Mouse (Mus musculus): ENCODE data around the gene Sox5. TPM values are rescaled to one million over a fixed set of nuclear protein-coding genes. Genes with fewer than 3 reads are reported as not detected.

The Sox5 gene
- polyA plus RNA-seq, 1 experiment from 2014 or later, result 17.2 TPM

DNA sequence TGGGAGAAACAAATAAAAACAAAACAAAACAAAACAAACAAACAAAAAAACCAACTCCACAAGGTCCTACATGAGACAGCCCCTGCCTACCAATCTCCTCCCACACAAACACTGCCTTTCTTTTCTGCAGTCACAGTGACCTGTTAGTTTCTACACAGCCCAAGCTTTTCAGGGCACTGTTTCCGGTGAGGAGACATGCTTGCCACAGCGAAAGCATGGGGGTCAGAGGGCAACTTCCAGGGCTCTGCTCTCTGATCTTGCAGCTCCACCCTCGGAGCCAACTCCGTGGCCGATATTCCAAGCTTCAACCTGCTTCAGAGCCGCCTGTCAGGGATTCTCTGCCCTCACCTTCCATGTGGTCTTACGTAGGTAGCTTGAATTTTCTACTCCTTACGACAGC is 22.6 kb downstream of the Sox5 start:
- no peak overlapping the region for H3K9ac ChIP-seq (ENCODE audit: low read length)
- 42% methylated on average over 8 of the region's 8 CpGs for WGBS
- ATAC-seq (replicated peaks; ENCODE audit: low FRiP score, low TSS enrichment, low read depth), result no peak
- no peaks in the 10 kb centered on the region for H3K36me3 ChIP-seq (ENCODE audit: control insufficient read depth, insufficient read depth, low read length)
- H3K9me3 ChIP-seq (ENCODE audit: control insufficient read depth, low read length), result no peaks in the 10 kb centered on the region
- H3K4me3 ChIP-seq (ENCODE audit: low read depth, low read length), result no peak overlapping the region
- no peak overlapping the region for H3K4me2 ChIP-seq (ENCODE audit: low read length)
- H3K27ac ChIP-seq (ENCODE audit: low read depth), result no peak overlapping the region
- no peak for DNase-seq (ENCODE audit: low spot score)
- peaks cover 10% of the 10 kb centered on the region for H3K4me1 ChIP-seq (replicated peaks; ENCODE audit: control insufficient read depth, insufficient read depth, low read length)
- H3K27me3 ChIP-seq (replicated peaks; ENCODE audit: control insufficient read depth, insufficient read depth, low read length), result no peaks in the 10 kb centered on the region

DNA sequence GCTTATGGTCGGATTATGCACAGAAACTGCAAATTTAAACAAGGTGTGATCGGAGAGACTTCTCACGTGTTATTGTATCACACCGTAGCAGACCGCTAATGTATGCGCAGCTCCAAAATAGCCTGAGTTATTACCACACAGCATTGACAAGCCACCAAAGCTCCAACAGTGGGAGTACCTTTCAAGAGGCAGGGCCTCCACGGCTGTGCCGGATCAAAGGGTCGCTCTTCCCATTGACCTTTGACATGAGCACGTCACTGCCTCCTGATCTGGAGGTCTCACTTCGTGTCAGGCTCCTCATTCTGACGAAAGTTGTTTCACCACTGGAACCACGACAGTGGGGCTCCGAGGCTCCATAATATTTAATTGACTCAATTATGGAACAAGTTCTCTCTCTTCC is 24.4 kb downstream of the Sox5 start:
- H3K4me2 ChIP-seq (ENCODE audit: low read length), result no peak overlapping the region
- 58% methylated on average over 14 of the region's 14 CpGs for WGBS
- no peak for ATAC-seq (replicated peaks; ENCODE audit: low FRiP score, low TSS enrichment, low read depth)

DNA sequence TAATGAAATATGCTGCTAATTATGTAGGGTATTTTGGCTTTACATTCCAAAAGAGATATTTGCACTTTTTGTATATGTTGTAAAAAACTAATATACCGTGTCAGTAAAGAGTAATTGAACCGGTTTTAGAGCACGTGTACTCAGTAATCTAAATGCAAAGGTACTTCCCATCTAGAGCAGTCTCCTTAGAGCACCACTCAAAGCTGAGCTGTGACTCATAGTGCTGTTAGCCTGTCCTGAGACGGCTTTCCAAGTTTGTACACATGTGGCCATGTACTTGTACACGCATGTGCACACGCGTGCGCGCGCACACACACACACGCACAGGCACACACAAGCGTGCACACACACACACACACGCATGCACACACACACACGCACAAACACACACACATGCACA is 25.3 kb downstream of the Sox5 start:
- DNase-seq (ENCODE audit: low spot score), result no peak
- H3K4me3 ChIP-seq (ENCODE audit: low read depth, low read length), result no peak overlapping the region
- H3K36me3 ChIP-seq (ENCODE audit: control insufficient read depth, insufficient read depth, low read length), result no peaks in the 10 kb centered on the region
- no peak overlapping the region for H3K4me2 ChIP-seq (ENCODE audit: low read length)
- H3K27me3 ChIP-seq (replicated peaks; ENCODE audit: control insufficient read depth, insufficient read depth, low read length), result no peaks in the 10 kb centered on the region
- no peak overlapping the region for H3K9ac ChIP-seq (ENCODE audit: low read length)
- WGBS, result 90% methylated on average over 14 of the region's 14 CpGs
- ATAC-seq (replicated peaks; ENCODE audit: low FRiP score, low TSS enrichment, low read depth), result no peak
- H3K9me3 ChIP-seq (ENCODE audit: control insufficient read depth, low read length), result no peaks in the 10 kb centered on the region
- H3K4me1 ChIP-seq (replicated peaks; ENCODE audit: control insufficient read depth, insufficient read depth, low read length), result peaks cover 17% of the 10 kb centered on the region
- H3K27ac ChIP-seq (ENCODE audit: low read depth), result no peak overlapping the region

More for the DNA sequence above, 24.4 kb downstream of the Sox5 start:
- H3K4me1 ChIP-seq (replicated peaks; ENCODE audit: control insufficient read depth, insufficient read depth, low read length), result peaks cover 17% of the 10 kb centered on the region
- no peak overlapping the region for H3K4me3 ChIP-seq (ENCODE audit: low read depth, low read length)
- H3K36me3 ChIP-seq (ENCODE audit: control insufficient read depth, insufficient read depth, low read length), result no peaks in the 10 kb centered on the region
- H3K27ac ChIP-seq (ENCODE audit: low read depth), result no peak overlapping the region
- H3K9ac ChIP-seq (ENCODE audit: low read length), result no peak overlapping the region
- DNase-seq (ENCODE audit: low spot score), result no peak
- H3K9me3 ChIP-seq (ENCODE audit: control insufficient read depth, low read length), result no peaks in the 10 kb centered on the region
- no peaks in the 10 kb centered on the region for H3K27me3 ChIP-seq (replicated peaks; ENCODE audit: control insufficient read depth, insufficient read depth, low read length)

DNA sequence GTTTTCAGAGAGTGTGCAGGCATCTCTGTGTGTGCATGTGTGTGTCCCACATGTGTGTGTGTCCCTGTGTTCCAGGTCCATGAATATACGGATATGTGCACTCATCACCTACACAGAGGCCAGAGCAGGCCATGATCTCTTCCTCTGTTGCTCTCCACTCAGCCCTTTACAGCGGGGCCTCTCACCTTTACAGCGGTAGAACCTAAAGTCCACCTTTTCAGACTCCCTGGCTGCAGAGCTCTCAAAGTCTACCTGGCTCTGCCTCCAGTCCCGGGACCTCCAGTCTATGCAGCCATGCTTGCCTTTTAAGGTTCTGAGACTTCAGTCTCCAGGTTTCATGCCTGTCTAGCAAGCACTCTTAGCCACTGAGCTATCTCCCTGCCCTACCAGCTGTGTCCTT is 26.5 kb downstream of the Sox5 start:
- no peak for ATAC-seq (replicated peaks; ENCODE audit: low FRiP score, low TSS enrichment, low read depth)
- Histone ChIP-seq H3K4me3 (ENCODE audit: low read depth, low read length) (no peak overlapping the region), H3K9ac (ENCODE audit: low read length) (no peak overlapping the region), H3K27ac (ENCODE audit: low read depth) (no peak overlapping the region; the same call in 1 of the 2 replicates), H3K4me1 (replicated peaks; ENCODE audit: control insufficient read depth, insufficient read depth, low read length) (peaks cover 17% of the 10 kb centered on the region), H3K4me2 (ENCODE audit: low read length) (no peak overlapping the region), H3K27me3 (replicated peaks; ENCODE audit: control insufficient read depth, insufficient read depth, low read length) (no peaks in the 10 kb centered on the region), H3K36me3 (ENCODE audit: control insufficient read depth, insufficient read depth, low read length) (no peaks in the 10 kb centered on the region), H3K9me3 (ENCODE audit: control insufficient read depth, low read length) (no peaks in the 10 kb centered on the region)
- DNase-seq (ENCODE audit: low spot score), result no peak
- 80% methylated on average over 4 of the region's 4 CpGs for WGBS

DNA sequence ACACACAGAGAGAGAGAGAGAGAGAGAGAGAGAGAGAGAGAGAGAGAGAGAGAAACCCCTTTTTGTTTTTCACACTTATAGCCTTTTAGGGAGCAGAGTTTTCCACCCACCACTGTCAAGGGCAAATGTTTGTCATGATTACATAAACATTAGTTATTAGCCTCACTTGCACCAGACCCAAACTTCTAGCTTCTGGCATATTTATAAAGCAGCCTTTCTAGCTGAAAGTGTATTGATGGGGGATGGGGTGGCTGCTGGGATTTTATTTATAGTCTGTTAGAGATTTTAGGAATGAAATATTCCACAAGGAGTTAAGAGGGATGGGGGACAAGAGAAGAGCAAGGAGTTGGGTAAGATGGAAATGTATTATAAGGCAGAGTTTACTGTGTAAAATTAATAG is 27.4 kb downstream of the Sox5 start:
- DNase-seq (ENCODE audit: low spot score) (no peak), ATAC-seq (replicated peaks; ENCODE audit: low FRiP score, low TSS enrichment, low read depth) (no peak)
- Histone ChIP-seq H3K4me1 (replicated peaks; ENCODE audit: control insufficient read depth, insufficient read depth, low read length) (peaks cover 17% of the 10 kb centered on the region), H3K36me3 (ENCODE audit: control insufficient read depth, insufficient read depth, low read length) (no peaks in the 10 kb centered on the region), H3K9me3 (ENCODE audit: control insufficient read depth, low read length) (no peaks in the 10 kb centered on the region), H3K9ac (ENCODE audit: low read length) (no peak overlapping the region), H3K27ac (ENCODE audit: low read depth) (peak overlapping the region; percentile 64; the same call in 1 of the 2 replicates), H3K4me3 (ENCODE audit: low read depth, low read length) (no peak overlapping the region), H3K4me2 (ENCODE audit: low read length) (no peak overlapping the region), H3K27me3 (replicated peaks; ENCODE audit: control insufficient read depth, insufficient read depth, low read length) (no peaks in the 10 kb centered on the region)

DNA sequence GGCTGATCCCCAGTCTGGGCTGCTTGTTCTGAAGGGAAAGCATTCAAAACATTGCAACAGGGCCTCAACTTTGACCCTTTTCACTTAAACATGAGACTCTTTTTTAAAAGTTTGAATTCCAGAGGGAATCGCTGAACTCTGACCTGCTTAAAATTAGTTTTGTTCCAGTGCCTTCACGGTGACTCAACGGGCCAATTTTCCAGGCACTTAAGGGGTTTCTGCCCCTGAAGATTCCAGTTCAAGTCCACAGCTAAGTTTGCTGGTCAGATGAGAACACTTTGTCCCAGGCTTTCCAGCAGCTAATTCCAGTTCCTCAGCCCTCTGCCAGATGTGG is 27.8 kb downstream of the Sox5 start:
- no peaks in the 10 kb centered on the region for H3K9me3 ChIP-seq (ENCODE audit: control insufficient read depth, low read length)
- H3K4me1 ChIP-seq (replicated peaks; ENCODE audit: control insufficient read depth, insufficient read depth, low read length), result peaks cover 17% of the 10 kb centered on the region
- ATAC-seq (replicated peaks; ENCODE audit: low FRiP score, low TSS enrichment, low read depth) (no peak), DNase-seq (ENCODE audit: low spot score) (no peak)
- H3K27me3 ChIP-seq (replicated peaks; ENCODE audit: control insufficient read depth, insufficient read depth, low read length), result no peaks in the 10 kb centered on the region
- no peak overlapping the region for H3K4me2 ChIP-seq (ENCODE audit: low read length)
- H3K4me3 ChIP-seq (ENCODE audit: low read depth, low read length), result no peak overlapping the region
- 15% methylated on average over 3 of the region's 3 CpGs for WGBS
- no peak overlapping the region for H3K9ac ChIP-seq (ENCODE audit: low read length)
- peak overlapping the region; percentile 64 for H3K27ac ChIP-seq (ENCODE audit: low read depth)
- H3K36me3 ChIP-seq (ENCODE audit: control insufficient read depth, insufficient read depth, low read length), result no peaks in the 10 kb centered on the region

DNA sequence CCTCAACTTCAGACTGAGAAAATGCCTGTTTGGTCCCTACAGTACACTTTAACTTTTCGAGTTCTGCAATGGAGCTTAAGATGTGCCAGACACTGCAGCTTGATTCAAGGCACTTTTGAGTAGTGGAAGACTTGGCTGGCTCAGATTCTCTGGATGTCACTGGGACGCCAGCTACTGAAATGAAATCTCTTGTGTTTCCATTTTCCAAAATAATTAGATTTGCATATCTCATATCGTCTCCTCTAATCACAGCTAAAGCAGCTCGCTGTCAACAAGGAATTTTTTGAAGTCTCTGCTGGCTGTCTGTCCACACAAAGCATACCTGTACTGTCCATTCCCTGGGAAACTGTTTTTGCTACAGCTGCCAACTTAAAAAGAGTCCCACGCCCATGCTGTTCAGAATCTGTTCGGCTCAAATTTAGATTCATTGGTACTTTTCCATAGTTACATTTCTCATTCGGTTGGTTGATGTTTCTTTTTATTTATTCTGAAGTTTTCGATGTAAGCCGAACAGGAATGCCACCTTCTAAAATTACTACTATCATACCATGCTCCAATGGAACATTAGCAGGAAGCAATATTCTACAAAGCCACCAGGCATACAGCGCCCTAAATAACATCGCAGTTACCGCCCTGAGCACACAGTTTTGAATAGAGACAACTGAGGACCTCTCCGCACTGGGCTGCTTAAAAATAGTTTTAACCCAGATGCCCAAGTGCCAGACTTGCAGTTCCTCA is 28.4 kb downstream of the Sox5 start:
- no peak for ATAC-seq (replicated peaks; ENCODE audit: low FRiP score, low TSS enrichment, low read depth)
- Histone ChIP-seq H3K4me3 (ENCODE audit: low read depth, low read length) (no peak overlapping the region), H3K4me2 (ENCODE audit: low read length) (no peak overlapping the region), H3K27me3 (replicated peaks; ENCODE audit: control insufficient read depth, insufficient read depth, low read length) (no peaks in the 10 kb centered on the region), H3K9ac (ENCODE audit: low read length) (no peak overlapping the region), H3K4me1 (replicated peaks; ENCODE audit: control insufficient read depth, insufficient read depth, low read length) (peaks cover 17% of the 10 kb centered on the region), H3K9me3 (ENCODE audit: control insufficient read depth, low read length) (no peaks in the 10 kb centered on the region), H3K36me3 (ENCODE audit: control insufficient read depth, insufficient read depth, low read length) (no peaks in the 10 kb centered on the region), H3K27ac (ENCODE audit: low read depth) (peak overlapping the region; percentile 64; the same call in 1 of the 2 replicates)
- WGBS, result 63% methylated on average over 13 of the region's 13 CpGs
- no peak for DNase-seq (ENCODE audit: low spot score)

DNA sequence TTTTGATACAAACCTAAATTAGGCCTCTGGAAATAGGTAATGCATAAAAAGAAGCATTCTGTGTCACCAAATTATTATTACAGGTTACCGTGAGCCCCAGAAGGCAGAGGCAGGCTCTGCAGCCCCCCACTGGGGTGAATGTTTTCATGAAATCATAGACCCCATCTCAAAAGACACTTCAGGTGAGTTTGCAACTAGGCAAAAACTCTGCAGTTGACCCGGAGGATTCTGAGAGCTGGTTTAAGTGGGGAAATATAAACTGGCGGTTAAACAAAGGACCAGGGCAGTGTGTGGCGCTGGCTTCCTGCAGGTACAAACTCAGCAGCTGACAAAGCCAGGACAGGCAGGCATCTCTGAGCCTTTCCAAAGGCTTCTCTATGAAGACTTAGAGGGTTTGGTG is 30.2 kb downstream of the Sox5 start:
- no peak for DNase-seq (ENCODE audit: low spot score)
- H3K4me3 ChIP-seq (ENCODE audit: low read depth, low read length), result no peak overlapping the region
- 84% methylated on average over 4 of the region's 4 CpGs for WGBS

DNA sequence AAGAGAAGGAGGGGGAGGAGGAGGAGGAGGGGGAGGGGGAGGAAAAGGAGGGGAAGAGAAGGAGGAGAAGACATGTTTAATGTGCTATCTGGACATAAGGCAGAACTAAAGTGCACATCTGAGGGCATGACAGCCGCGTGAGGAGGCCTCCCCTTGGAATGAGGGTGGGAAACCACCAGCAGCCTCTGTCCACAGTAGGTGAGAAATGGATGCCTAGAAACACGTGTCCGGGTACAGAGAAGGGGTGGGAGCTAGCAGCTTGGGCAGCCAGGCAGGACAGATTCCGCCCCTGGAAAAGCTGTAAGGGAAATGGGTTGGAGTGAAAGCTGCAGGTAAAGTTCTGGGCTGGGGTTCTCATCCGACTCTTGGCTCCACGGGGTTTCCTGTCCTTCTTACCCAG is 31.6 kb downstream of the Sox5 start:
- Histone ChIP-seq H3K4me1 (replicated peaks; ENCODE audit: control insufficient read depth, insufficient read depth, low read length) (peaks cover 11% of the 10 kb centered on the region), H3K27ac (ENCODE audit: low read depth) (no peak overlapping the region), H3K4me2 (ENCODE audit: low read length) (no peak overlapping the region), H3K27me3 (replicated peaks; ENCODE audit: control insufficient read depth, insufficient read depth, low read length) (no peaks in the 10 kb centered on the region), H3K9ac (ENCODE audit: low read length) (no peak overlapping the region), H3K4me3 (ENCODE audit: low read depth, low read length) (no peak overlapping the region), H3K36me3 (ENCODE audit: control insufficient read depth, insufficient read depth, low read length) (no peaks in the 10 kb centered on the region), H3K9me3 (ENCODE audit: control insufficient read depth, low read length) (no peaks in the 10 kb centered on the region)
- 35% methylated on average over 7 of the region's 7 CpGs for WGBS
- ATAC-seq (replicated peaks; ENCODE audit: low FRiP score, low TSS enrichment, low read depth) (no peak), DNase-seq (ENCODE audit: low spot score) (no peak)

More for the DNA sequence above, 30.2 kb downstream of the Sox5 start:
- H3K4me1 ChIP-seq (replicated peaks; ENCODE audit: control insufficient read depth, insufficient read depth, low read length), result peaks cover 11% of the 10 kb centered on the region
- H3K9ac ChIP-seq (ENCODE audit: low read length), result no peak overlapping the region
- no peaks in the 10 kb centered on the region for H3K36me3 ChIP-seq (ENCODE audit: control insufficient read depth, insufficient read depth, low read length)
- H3K4me2 ChIP-seq (ENCODE audit: low read length), result no peak overlapping the region
- no peak overlapping the region for H3K27ac ChIP-seq (ENCODE audit: low read depth)
- H3K27me3 ChIP-seq (replicated peaks; ENCODE audit: control insufficient read depth, insufficient read depth, low read length), result no peaks in the 10 kb centered on the region
- ATAC-seq (replicated peaks; ENCODE audit: low FRiP score, low TSS enrichment, low read depth), result no peak
- no peaks in the 10 kb centered on the region for H3K9me3 ChIP-seq (ENCODE audit: control insufficient read depth, low read length)

Data from intestine, embryonic 14.5 days (tissue).